Mouse (Mus musculus): ENCODE results near the gene Nsun2. TPM values are rescaled to one million over a fixed set of nuclear protein-coding genes. Genes with fewer than 3 reads are reported as not detected.

Gene Nsun2
- polyA plus RNA-seq, 2 experiments, result 58.7 to 88.8 TPM

DNA sequence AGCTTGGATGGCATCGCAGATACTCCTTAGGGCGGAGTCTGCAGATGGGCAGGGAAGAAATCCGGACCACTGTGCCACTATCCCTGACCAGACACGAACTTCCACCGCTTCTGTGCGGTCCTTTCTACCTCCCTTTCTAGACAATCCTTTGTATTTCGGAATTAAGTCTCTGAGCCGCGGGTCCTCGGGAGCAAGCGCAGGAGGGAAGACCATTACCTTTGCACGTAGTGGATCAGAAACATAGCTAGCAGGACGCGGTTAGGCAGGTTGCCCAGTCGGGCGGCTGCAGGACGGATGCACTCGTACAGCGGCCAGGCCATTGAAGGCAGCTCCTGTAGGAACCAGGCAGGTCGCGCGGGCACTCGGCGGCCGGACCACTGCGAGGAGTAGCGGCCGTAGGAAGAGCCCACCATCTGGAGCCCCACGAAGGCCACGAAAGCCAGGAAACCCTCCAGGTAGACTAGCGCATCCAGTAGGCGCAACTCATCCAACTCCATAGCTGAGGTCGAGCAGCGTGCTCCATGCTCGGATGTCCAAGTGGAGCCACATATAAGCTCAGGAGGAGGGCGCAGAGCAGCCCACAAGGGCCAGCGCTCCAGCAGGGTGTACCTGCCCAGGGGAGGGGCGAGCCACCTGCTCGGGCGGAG, 77.3 kb downstream of the Nsun2 start:
- Histone ChIP-seq H3K9me3 (ENCODE audit: control insufficient read depth, low read length) (no peaks in the 10 kb centered on the region), H3K9ac (replicated peaks) (peak overlapping the region; percentile 61), H3K27me3 (ENCODE audit: control insufficient read depth, insufficient read depth, low read length) (peaks cover 4% of the 10 kb centered on the region; the same call in 1 of the 2 replicates), H3K4me1 (replicated peaks; ENCODE audit: control insufficient read depth in 2 of 2, insufficient read depth in 2 of 2, low read length in 1 of 2) (peaks cover 6 to 10% of the 10 kb centered on the region in 2 experiments), H3K4me3 (ENCODE audit: insufficient read depth in 1 of 2, low read depth in 2 of 2, low read length in 2 of 2) (peak overlapping the region; percentile 72 to 93), H3K36me3 (replicated peaks; ENCODE audit: control insufficient read depth, insufficient read depth, low read depth) (peaks cover 17% of the 10 kb centered on the region), H3K27ac (no peak overlapping the region), H3K4me2 (ENCODE audit: low read depth) (peak overlapping the region; percentile 97)
- WGBS (ENCODE audit: insufficient replicate concordance), result under 1% methylated on average over 40 of the region's 40 CpGs
- TF ChIP-seq CTCF (IDR thresholded peaks at IDR 0.05; ENCODE audit: low read depth), result no peak
- TF ChIP-seq EP300 (IDR thresholded peaks at IDR 0.05; ENCODE audit: low read depth), result no peak
- ATAC-seq (ENCODE audit: insufficient read depth), result peak; percentile 2; the same call in 1 of the 2 replicates
- peak in 1 of 3 experiments; percentile 1 for DNase-seq (ENCODE audit: low read depth in 3 of 3, low spot score in 3 of 3)

- Histone ChIP-seq H3K4me1 (replicated peaks; ENCODE audit: control insufficient read depth in 2 of 2, insufficient read depth in 2 of 2, low read length in 1 of 2) (peaks cover 6 to 10% of the 10 kb centered on the region in 2 experiments), H3K9me3 (ENCODE audit: control insufficient read depth, low read length) (no peaks in the 10 kb centered on the region), H3K36me3 (replicated peaks; ENCODE audit: control insufficient read depth, insufficient read depth, low read depth) (peaks cover 22% of the 10 kb centered on the region), H3K4me3 (ENCODE audit: insufficient read depth in 1 of 2, low read depth in 2 of 2, low read length in 2 of 2) (peak within 1 kb of the TSS; percentile 86 to 93), H3K9ac (replicated peaks) (peak within 1 kb of the TSS; percentile 91), H3K27ac (no peak within 1 kb of the TSS), H3K4me2 (ENCODE audit: low read depth) (peak within 1 kb of the TSS; percentile 97), H3K27me3 (ENCODE audit: control insufficient read depth, insufficient read depth, low read length) (peaks cover 4% of the 10 kb centered on the region; the same call in 1 of the 2 replicates)
- whole genome bisulfite sequencing (ENCODE audit: insufficient replicate concordance), result under 1% methylated on average over 69 of the region's 69 CpGs
- DNase-seq (ENCODE audit: low read depth in 3 of 3, low spot score in 3 of 3) (peak; percentile 97 to 99 (median 98)), ATAC-seq (ENCODE audit: insufficient read depth) (peak; percentile 99)
- peak; percentile 76 for TF ChIP-seq EP300 (IDR thresholded peaks at IDR 0.05; ENCODE audit: low read depth)
- no peak for TF ChIP-seq CTCF (IDR thresholded peaks at IDR 0.05; ENCODE audit: low read depth)
Observed at GRCm38 (mm10) chr13:69611398-69612174, 78.0 kb downstream of the Nsun2 start, which contains the start of gene Srd5a1. TSS of gene Srd5a1 (minus strand) at chr13:69611442.

GRCm38 (mm10) chr13:69612175-69612544, 78.6 kb downstream of the Nsun2 start:
- Histone ChIP-seq H3K36me3 (replicated peaks; ENCODE audit: control insufficient read depth, insufficient read depth, low read depth) (peaks cover 23% of the 10 kb centered on the region), H3K9me3 (ENCODE audit: control insufficient read depth, low read length) (no peaks in the 10 kb centered on the region), H3K27ac (no peak overlapping the region), H3K4me1 (replicated peaks; ENCODE audit: control insufficient read depth in 2 of 2, insufficient read depth in 2 of 2, low read length in 1 of 2) (peaks cover 6 to 10% of the 10 kb centered on the region in 2 experiments), H3K4me3 (ENCODE audit: insufficient read depth in 1 of 2, low read depth in 2 of 2, low read length in 2 of 2) (peak overlapping the region; percentile 86 to 93), H3K9ac (replicated peaks) (peak overlapping the region; percentile 91), H3K27me3 (ENCODE audit: control insufficient read depth, insufficient read depth, low read length) (peaks cover 4% of the 10 kb centered on the region; the same call in 1 of the 2 replicates), H3K4me2 (ENCODE audit: low read depth) (peak overlapping the region; percentile 97)
- no peak for ATAC-seq (ENCODE audit: insufficient read depth)
- DNase-seq (ENCODE audit: low read depth in 3 of 3, low spot score in 3 of 3), result peak in 1 of 3 experiments; percentile 4
- no peak for TF ChIP-seq CTCF (IDR thresholded peaks at IDR 0.05; ENCODE audit: low read depth)
- TF ChIP-seq EP300 (IDR thresholded peaks at IDR 0.05; ENCODE audit: low read depth), result no peak
- under 1% methylated on average over 24 of the region's 24 CpGs for WGBS (ENCODE audit: insufficient replicate concordance)

GRCm38 (mm10) chr13:69616716-69617115, 83.2 kb downstream of the Nsun2 start:
- Histone ChIP-seq H3K4me1 (replicated peaks; ENCODE audit: control insufficient read depth in 2 of 2, insufficient read depth in 2 of 2, low read length in 1 of 2) (peaks cover 3 to 5% of the 10 kb centered on the region in 2 experiments; a peak in 2 of 4 replicates), H3K9me3 (ENCODE audit: control insufficient read depth, low read length) (no peaks in the 10 kb centered on the region), H3K36me3 (replicated peaks; ENCODE audit: control insufficient read depth, insufficient read depth, low read depth) (peaks cover 51% of the 10 kb centered on the region), H3K27me3 (ENCODE audit: control insufficient read depth, insufficient read depth, low read length) (no peaks in the 10 kb centered on the region), H3K9ac (replicated peaks) (no peak overlapping the region), H3K4me2 (ENCODE audit: low read depth) (no peak overlapping the region), H3K4me3 (ENCODE audit: insufficient read depth in 1 of 2, low read depth in 2 of 2, low read length in 2 of 2) (no peak overlapping the region), H3K27ac (no peak overlapping the region)
- ATAC-seq (ENCODE audit: insufficient read depth) (no peak), DNase-seq (ENCODE audit: low read depth in 3 of 3, low spot score in 3 of 3) (no peak)
- TF ChIP-seq CTCF (IDR thresholded peaks at IDR 0.05; ENCODE audit: low read depth), result no peak
- no peak for TF ChIP-seq EP300 (IDR thresholded peaks at IDR 0.05; ENCODE audit: low read depth)
- 48% methylated on average over 6 of the region's 6 CpGs for WGBS (ENCODE audit: insufficient replicate concordance)

- WGBS (ENCODE audit: insufficient replicate concordance), result 76% methylated on average over 5 of the region's 5 CpGs
Observed at GRCm38 (mm10) chr13:69623843-69624242, 90.3 kb downstream of the Nsun2 start.

More at GRCm38 (mm10) chr13:69623843-69624242, 90.3 kb downstream of the Nsun2 start:
- no peaks in the 10 kb centered on the region for H3K4me1 ChIP-seq (replicated peaks; ENCODE audit: control insufficient read depth in 2 of 2, insufficient read depth in 2 of 2, low read length in 1 of 2)
- no peak overlapping the region for H3K9ac ChIP-seq (replicated peaks)
- no peak overlapping the region for H3K4me3 ChIP-seq (ENCODE audit: insufficient read depth in 1 of 2, low read depth in 2 of 2, low read length in 2 of 2)
- peaks cover 71% of the 10 kb centered on the region for H3K36me3 ChIP-seq (replicated peaks; ENCODE audit: control insufficient read depth, insufficient read depth, low read depth)
- no peaks in the 10 kb centered on the region for H3K27me3 ChIP-seq (ENCODE audit: control insufficient read depth, insufficient read depth, low read length)
- no peak overlapping the region for H3K4me2 ChIP-seq (ENCODE audit: low read depth)
- TF ChIP-seq EP300 (IDR thresholded peaks at IDR 0.05; ENCODE audit: low read depth) (no peak), CTCF (IDR thresholded peaks at IDR 0.05; ENCODE audit: low read depth) (no peak)
- H3K9me3 ChIP-seq (ENCODE audit: control insufficient read depth, low read length), result no peaks in the 10 kb centered on the region
- DNase-seq (ENCODE audit: low read depth in 3 of 3, low spot score in 3 of 3) (no peak), ATAC-seq (ENCODE audit: insufficient read depth) (no peak)
- no peak overlapping the region for H3K27ac ChIP-seq
